Mouse (Mus musculus): ENCODE results near the gene Thnsl1. TPM values are rescaled to one million over a fixed set of nuclear protein-coding genes. Genes with fewer than 3 reads are reported as not detected.
"Not testable (repeated sequence)": the region's sequence is repeated elsewhere in the genome, so short reads cannot be mapped to it uniquely, and the experiment has no call there.

Thnsl1 gene
- polyA plus RNA-seq, 1 experiment from 2014 or later: 19.2 TPM

DNA sequence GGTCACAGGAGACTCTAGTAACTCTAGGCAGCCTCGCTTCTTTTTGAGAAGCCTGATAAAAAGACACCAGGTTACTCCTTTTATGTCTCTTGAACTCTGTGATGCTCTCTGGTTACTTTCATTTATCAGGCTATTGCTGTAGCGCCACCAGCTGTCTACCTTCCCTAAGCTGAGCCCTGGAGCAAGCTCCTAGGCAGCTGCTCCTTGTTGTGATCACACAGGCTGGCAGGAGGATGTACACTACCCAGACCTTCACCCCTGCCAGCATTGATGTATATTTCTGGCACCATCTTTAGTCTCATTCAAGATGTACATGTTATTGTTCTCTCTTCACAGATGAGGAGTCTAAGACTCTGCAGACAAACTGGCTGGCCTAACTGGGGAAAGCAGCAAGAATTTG, 24.8 kb downstream of the Thnsl1 start:
- Histone ChIP-seq H3K36me3 (ENCODE audit: control insufficient read depth, insufficient read depth, low read length) (no peaks in the 10 kb centered on the region), H3K4me3 (ENCODE audit: low read depth, low read length) (no peak overlapping the region), H3K4me2 (no peak overlapping the region), H3K27me3 (ENCODE audit: control insufficient read depth, insufficient read depth, low read length) (no peaks in the 10 kb centered on the region), H3K4me1 (ENCODE audit: control insufficient read depth, insufficient read depth, low read length) (no peaks in the 10 kb centered on the region), H3K9ac (ENCODE audit: low read length) (no peak overlapping the region), H3K27ac (ENCODE audit: low read depth, low read length) (no peak overlapping the region), H3K9me3 (ENCODE audit: control insufficient read depth, low read length) (no peaks in the 10 kb centered on the region)
- DNase-seq (ENCODE audit: low spot score, missing footprints) (no peak), ATAC-seq (ENCODE audit: low FRiP score) (no peak)
- 71% methylated on average over 2 of the region's 2 CpGs for WGBS

DNA sequence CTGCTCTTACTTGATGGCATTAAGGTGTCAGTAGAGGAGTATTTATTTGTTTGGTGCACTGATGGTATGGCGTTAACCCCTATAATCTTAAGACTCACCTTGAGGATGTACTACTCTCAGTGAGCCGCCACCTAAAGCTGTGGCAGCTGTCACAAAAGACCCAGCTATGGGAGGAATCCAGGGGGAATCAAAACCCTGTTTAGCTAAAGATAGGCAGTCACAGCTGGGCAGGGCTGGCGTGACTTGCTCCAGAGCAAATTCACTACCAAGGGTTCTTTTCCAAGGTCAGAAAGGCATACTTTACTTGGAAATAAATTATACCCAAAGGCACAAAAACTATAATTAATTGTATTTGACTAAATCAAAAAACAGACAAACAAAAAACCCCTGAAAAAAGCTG, 25.6 kb downstream of the Thnsl1 start:
- H3K9ac ChIP-seq (ENCODE audit: low read length): no peak overlapping the region
- ATAC-seq (ENCODE audit: low FRiP score) (no peak), DNase-seq (ENCODE audit: low spot score, missing footprints) (no peak)
- no peaks in the 10 kb centered on the region for H3K36me3 ChIP-seq (ENCODE audit: control insufficient read depth, insufficient read depth, low read length)
- H3K4me1 ChIP-seq (ENCODE audit: control insufficient read depth, insufficient read depth, low read length): no peaks in the 10 kb centered on the region
- H3K27me3 ChIP-seq (ENCODE audit: control insufficient read depth, insufficient read depth, low read length): no peaks in the 10 kb centered on the region
- WGBS: 83% methylated on average over 3 of the region's 3 CpGs
- no peak overlapping the region for H3K4me2 ChIP-seq
- no peak overlapping the region for H3K27ac ChIP-seq (ENCODE audit: low read depth, low read length)
- H3K4me3 ChIP-seq (ENCODE audit: low read depth, low read length): no peak overlapping the region
- no peaks in the 10 kb centered on the region for H3K9me3 ChIP-seq (ENCODE audit: control insufficient read depth, low read length)

DNA sequence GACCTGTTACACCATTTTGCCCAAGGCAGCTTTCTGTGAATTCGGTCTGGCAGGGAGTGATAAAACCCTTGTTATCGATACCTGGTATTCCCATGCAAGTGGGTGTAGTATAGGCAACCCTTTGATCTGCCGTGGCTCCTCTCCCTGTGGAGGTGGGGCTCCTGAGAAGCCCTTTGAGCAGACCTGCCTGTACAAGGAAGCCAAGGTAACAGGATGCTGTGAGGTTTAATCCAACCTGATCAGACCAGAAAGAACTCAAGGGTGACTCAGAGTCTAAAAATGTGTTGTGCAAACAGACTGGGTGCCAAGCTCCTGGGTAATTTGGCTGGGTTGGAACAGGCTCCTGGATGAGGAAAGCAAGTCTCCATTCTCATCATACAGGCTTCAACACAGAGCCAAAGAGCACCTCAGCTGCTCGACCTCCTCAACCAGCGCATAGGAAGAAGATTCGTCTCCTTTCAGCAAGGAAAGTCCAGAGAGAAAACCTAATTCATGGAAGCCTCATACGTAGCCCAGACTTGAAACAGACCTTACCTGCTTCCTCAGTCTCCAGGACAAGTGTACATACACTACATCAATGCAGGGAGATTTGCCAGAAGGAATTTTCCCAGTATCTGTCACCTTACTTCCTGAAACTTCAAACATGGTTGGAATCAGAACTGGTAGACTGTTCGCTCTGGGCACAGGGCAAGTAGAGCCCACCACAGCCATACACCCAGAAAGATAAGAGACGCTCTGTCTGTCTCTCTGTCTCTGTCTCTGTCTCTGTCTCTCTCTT, 29.5 kb downstream of the Thnsl1 start:
- no peaks in the 10 kb centered on the region for H3K9me3 ChIP-seq (ENCODE audit: control insufficient read depth, low read length)
- no peak overlapping the region for H3K4me3 ChIP-seq (ENCODE audit: low read depth, low read length)
- no peak overlapping the region for H3K27ac ChIP-seq (ENCODE audit: low read depth, low read length)
- ATAC-seq (ENCODE audit: low FRiP score) (no peak), DNase-seq (ENCODE audit: low spot score, missing footprints) (no peak)
- WGBS: 86% methylated on average over 9 of the region's 9 CpGs
- no peaks in the 10 kb centered on the region for H3K27me3 ChIP-seq (ENCODE audit: control insufficient read depth, insufficient read depth, low read length)
- H3K36me3 ChIP-seq (ENCODE audit: control insufficient read depth, insufficient read depth, low read length): no peaks in the 10 kb centered on the region
- H3K9ac ChIP-seq (ENCODE audit: low read length): no peak overlapping the region
- H3K4me1 ChIP-seq (ENCODE audit: control insufficient read depth, insufficient read depth, low read length): no peaks in the 10 kb centered on the region
- H3K4me2 ChIP-seq: no peak overlapping the region

GRCm38 (mm10) chr2:21235844-21236386, 30.4 kb downstream of the Thnsl1 start:
- no peak overlapping the region for H3K4me3 ChIP-seq (ENCODE audit: low read depth, low read length)
- 90% methylated on average over 4 of the region's 4 CpGs for WGBS

DNA sequence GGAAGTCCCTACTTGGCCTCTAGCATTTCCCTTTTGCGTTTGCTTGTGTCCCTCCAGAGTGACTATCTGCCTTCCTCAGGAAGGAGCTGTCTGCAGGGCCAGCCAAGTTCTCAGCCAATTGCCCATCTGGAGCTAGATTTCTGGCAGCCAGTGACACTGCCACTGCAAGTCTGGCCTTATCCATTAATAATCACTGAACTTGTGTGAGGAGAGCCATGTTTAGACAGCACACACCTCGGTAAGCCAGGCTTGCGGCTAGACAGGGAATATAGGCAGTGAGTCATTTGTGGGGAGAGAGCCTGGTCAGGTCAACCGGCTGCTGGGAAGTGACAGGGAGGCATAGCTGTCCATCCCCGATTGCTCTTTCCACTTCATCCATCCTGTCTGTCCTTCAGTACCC, 31.3 kb downstream of the Thnsl1 start:
- WGBS: 81% methylated on average over 5 of the region's 5 CpGs
- DNase-seq (ENCODE audit: low spot score, missing footprints): no peak
- Histone ChIP-seq H3K4me2 (no peak overlapping the region), H3K36me3 (ENCODE audit: control insufficient read depth, insufficient read depth, low read length) (no peaks in the 10 kb centered on the region), H3K9ac (ENCODE audit: low read length) (no peak overlapping the region), H3K9me3 (ENCODE audit: control insufficient read depth, low read length) (no peaks in the 10 kb centered on the region), H3K27ac (ENCODE audit: low read depth, low read length) (no peak overlapping the region), H3K4me3 (ENCODE audit: low read depth, low read length) (no peak overlapping the region), H3K4me1 (ENCODE audit: control insufficient read depth, insufficient read depth, low read length) (no peaks in the 10 kb centered on the region), H3K27me3 (ENCODE audit: control insufficient read depth, insufficient read depth, low read length) (no peaks in the 10 kb centered on the region)
- no peak for ATAC-seq (ENCODE audit: low FRiP score)

More at GRCm38 (mm10) chr2:21235844-21236386, 30.4 kb downstream of the Thnsl1 start:
- ATAC-seq (ENCODE audit: low FRiP score): no peak
- Histone ChIP-seq H3K27ac (ENCODE audit: low read depth, low read length) (no peak overlapping the region), H3K4me2 (no peak overlapping the region), H3K36me3 (ENCODE audit: control insufficient read depth, insufficient read depth, low read length) (no peaks in the 10 kb centered on the region), H3K9me3 (ENCODE audit: control insufficient read depth, low read length) (no peaks in the 10 kb centered on the region), H3K9ac (ENCODE audit: low read length) (no peak overlapping the region), H3K27me3 (ENCODE audit: control insufficient read depth, insufficient read depth, low read length) (no peaks in the 10 kb centered on the region), H3K4me1 (ENCODE audit: control insufficient read depth, insufficient read depth, low read length) (no peaks in the 10 kb centered on the region)
- no peak for DNase-seq (ENCODE audit: low spot score, missing footprints)

GRCm38 (mm10) chr2:21244104-21244503, 38.6 kb downstream of the Thnsl1 start:
- H3K27me3 ChIP-seq (ENCODE audit: control insufficient read depth, insufficient read depth, low read length); H3K4me3 ChIP-seq (ENCODE audit: low read depth, low read length); H3K9me3 ChIP-seq (ENCODE audit: control insufficient read depth, low read length); H3K27ac ChIP-seq (ENCODE audit: low read depth, low read length); H3K9ac ChIP-seq (ENCODE audit: low read length); H3K4me1 ChIP-seq (ENCODE audit: control insufficient read depth, insufficient read depth, low read length); H3K4me2 ChIP-seq; DNase-seq (ENCODE audit: low spot score, missing footprints); ATAC-seq (ENCODE audit: low FRiP score); H3K36me3 ChIP-seq (ENCODE audit: control insufficient read depth, insufficient read depth, low read length): not testable (repeated sequence)
- WGBS: 89% methylated on average over 3 of the region's 6 CpGs

DNA sequence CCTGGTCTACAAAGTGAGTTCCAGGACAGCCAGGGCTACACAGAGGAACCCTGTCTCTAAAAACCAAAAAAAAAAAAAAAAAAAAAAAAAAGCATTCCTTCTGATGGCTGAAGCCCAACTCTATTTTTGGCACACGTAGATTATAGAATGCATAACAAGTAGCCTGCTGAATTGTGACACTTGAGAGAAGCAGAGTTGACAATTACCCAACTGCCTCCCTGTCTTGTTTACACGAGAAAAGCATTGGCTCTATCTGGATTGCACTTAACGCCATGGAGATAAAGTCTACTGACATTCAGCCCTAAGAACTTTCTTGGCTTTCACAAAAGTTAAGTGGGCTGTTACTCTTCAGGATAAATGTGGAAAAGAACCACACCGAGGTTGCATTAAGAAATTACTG, 39.5 kb downstream of the Thnsl1 start:
- 82% methylated on average over 4 of the region's 4 CpGs for WGBS
- Histone ChIP-seq H3K4me1 (ENCODE audit: control insufficient read depth, insufficient read depth, low read length) (no peaks in the 10 kb centered on the region), H3K9ac (ENCODE audit: low read length) (no peak overlapping the region), H3K9me3 (ENCODE audit: control insufficient read depth, low read length) (no peaks in the 10 kb centered on the region), H3K36me3 (ENCODE audit: control insufficient read depth, insufficient read depth, low read length) (no peaks in the 10 kb centered on the region), H3K4me3 (ENCODE audit: low read depth, low read length) (no peak overlapping the region), H3K4me2 (no peak overlapping the region), H3K27me3 (ENCODE audit: control insufficient read depth, insufficient read depth, low read length) (no peaks in the 10 kb centered on the region), H3K27ac (ENCODE audit: low read depth, low read length) (no peak overlapping the region)
- no peak for ATAC-seq (ENCODE audit: low FRiP score)
- DNase-seq (ENCODE audit: low spot score, missing footprints): no peak

GRCm38 (mm10) chr2:21245477-21246102, 40.1 kb downstream of the Thnsl1 start:
- H3K27ac ChIP-seq (ENCODE audit: low read depth, low read length): no peak overlapping the region
- ATAC-seq (ENCODE audit: low FRiP score): no peak
- H3K36me3 ChIP-seq (ENCODE audit: control insufficient read depth, insufficient read depth, low read length): no peaks in the 10 kb centered on the region

DNA sequence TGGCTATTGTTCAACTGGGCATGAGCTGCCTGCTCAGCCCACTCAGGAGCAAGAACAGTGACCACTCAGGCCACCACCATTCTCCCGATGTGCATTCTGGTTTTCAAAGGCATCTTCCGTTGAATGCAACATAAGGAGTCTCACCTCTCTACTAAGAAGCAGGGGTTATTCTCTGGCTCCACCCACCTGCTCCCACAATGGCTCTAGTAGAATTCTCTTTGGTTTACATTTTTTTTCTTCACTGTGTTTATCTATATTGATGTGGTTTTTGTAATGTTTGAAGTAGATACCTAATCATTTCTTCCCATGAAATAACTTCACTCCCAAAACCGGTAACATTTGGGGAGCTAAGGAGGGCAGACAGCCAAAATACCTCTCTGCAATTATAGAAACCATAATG, 48.1 kb downstream of the Thnsl1 start:
- DNase-seq (ENCODE audit: low spot score, missing footprints): no peak
- Histone ChIP-seq H3K27ac (ENCODE audit: low read depth, low read length) (no peak overlapping the region), H3K4me2 (no peak overlapping the region), H3K27me3 (ENCODE audit: control insufficient read depth, insufficient read depth, low read length) (no peaks in the 10 kb centered on the region), H3K9me3 (ENCODE audit: control insufficient read depth, low read length) (no peaks in the 10 kb centered on the region), H3K4me3 (ENCODE audit: low read depth, low read length) (no peak overlapping the region), H3K4me1 (ENCODE audit: control insufficient read depth, insufficient read depth, low read length) (no peaks in the 10 kb centered on the region), H3K36me3 (ENCODE audit: control insufficient read depth, insufficient read depth, low read length) (no peaks in the 10 kb centered on the region), H3K9ac (ENCODE audit: low read length) (no peak overlapping the region)
- no peak for ATAC-seq (ENCODE audit: low FRiP score)
- WGBS: 90% methylated on average over 3 of the region's 3 CpGs

More at GRCm38 (mm10) chr2:21245477-21246102, 40.1 kb downstream of the Thnsl1 start:
- Histone ChIP-seq H3K9me3 (ENCODE audit: control insufficient read depth, low read length) (no peaks in the 10 kb centered on the region), H3K27me3 (ENCODE audit: control insufficient read depth, insufficient read depth, low read length) (no peaks in the 10 kb centered on the region), H3K4me1 (ENCODE audit: control insufficient read depth, insufficient read depth, low read length) (no peaks in the 10 kb centered on the region), H3K4me2 (no peak overlapping the region), H3K4me3 (ENCODE audit: low read depth, low read length) (no peak overlapping the region), H3K9ac (ENCODE audit: low read length) (no peak overlapping the region)
- 88% methylated on average over 2 of the region's 2 CpGs for WGBS
- no peak for DNase-seq (ENCODE audit: low spot score, missing footprints)
